In the genomic region with DNA sequence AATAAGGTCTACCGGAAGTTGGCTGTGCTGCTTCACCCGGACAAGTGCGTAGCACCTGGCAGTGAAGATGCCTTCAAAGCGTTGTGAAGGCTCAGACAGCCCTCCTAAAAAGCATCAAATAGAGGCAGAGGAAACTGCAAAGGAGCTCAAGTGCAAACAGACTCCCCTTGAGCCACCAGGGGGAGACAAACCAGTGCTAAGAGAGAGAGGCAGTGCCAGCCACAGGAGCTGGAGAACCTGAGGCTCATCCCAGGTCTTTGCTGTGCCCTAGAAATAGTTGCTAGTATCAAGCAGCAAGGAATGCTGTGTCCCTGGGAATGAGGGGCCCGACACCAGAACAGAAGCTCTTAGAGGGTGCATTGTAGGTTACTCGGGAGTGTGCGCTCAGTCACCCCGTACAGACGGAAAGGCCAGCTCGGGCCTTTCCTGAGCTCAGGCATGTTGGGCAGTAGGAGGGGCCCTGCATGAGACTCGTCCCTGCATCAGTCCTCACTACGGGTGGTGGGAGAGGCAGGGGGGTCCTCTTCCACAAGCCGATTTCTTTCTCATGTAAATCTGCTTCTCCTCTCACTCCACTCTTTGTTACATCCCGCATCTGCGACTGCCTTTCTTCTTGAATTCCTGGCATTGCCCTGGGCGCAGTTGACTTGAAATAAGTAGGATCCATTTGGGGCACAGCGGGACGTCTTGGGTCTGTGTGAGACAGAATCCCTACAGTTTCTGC, we compare ENCODE assay signal across 1 mouse cellular context.
TF ChIP-seq lines count a peak whose summit lies in the region.

No protein-coding gene starts in this region.

TF ChIP-seq in C2C12, 6 proteins besides CTCF, POLR2A, EP300 and RAD21 (continued from another document):
- no peak for TF ChIP-seq FOSL1 (IDR thresholded peaks at IDR 0.05; ENCODE audit: insufficient read depth, low read length, poor library complexity, severe bottlenecking)
- TF ChIP-seq MYOG (IDR thresholded peaks at IDR 0.05; ENCODE audit: control insufficient read depth, extremely low read depth, insufficient read length) = no peak
- TF ChIP-seq CEBPB (IDR thresholded peaks at IDR 0.05; ENCODE audit: low read depth) = no peak
- no peak for TF ChIP-seq USF1 (IDR thresholded peaks at IDR 0.05; ENCODE audit: low read depth)
- no peak for TF ChIP-seq MYOD1 (IDR thresholded peaks at IDR 0.05; ENCODE audit: control insufficient read depth, insufficient read length, low read depth)
